Mouse (Mus musculus) limb, embryonic 13.5 days (tissue): ENCODE measurements around the gene Mymx. TPM values are rescaled to one million over a fixed set of nuclear protein-coding genes. Genes with fewer than 3 reads are reported as not detected.

Source experiments
- ATAC-seq: fragments of 200-750 bp; cut with Nextera tagmentation; 2 replicates; pipeline ENCODE4 v1.8.0; 2017; ENCODE audit warnings: low read depth, moderate number of reproducible peaks, moderate TSS enrichment; ENCODE audit not compliant: low FRiP score
- H3K27ac ChIP-seq: fragments of 300-500 bp; sonication (generic); 2 replicates; pipeline ENCODE4 v1.5.1; 2015; ENCODE audit warnings: inconsistent platforms, mild to moderate bottlenecking, moderate library complexity
- H3K27me3 ChIP-seq: fragments of 300-500 bp; sonication (generic); 2 replicates; pipeline ENCODE4 v1.6.1; 2015; ENCODE audit warnings: mild to moderate bottlenecking, inconsistent platforms
- H3K36me3 ChIP-seq: fragments of 300-500 bp; sonication (generic); 2 replicates; pipeline ENCODE4 v1.6.1; 2015; ENCODE audit warnings: inconsistent platforms, mild to moderate bottlenecking, moderate library complexity
- H3K4me1 ChIP-seq: fragments of 300-500 bp; sonication (generic); 2 replicates; pipeline ENCODE4 v1.6.1; 2015; ENCODE audit warnings: inconsistent platforms
- H3K4me2 ChIP-seq: fragments of 300-500 bp; sonication (generic); replicated peaks from 2 replicates; pipeline ENCODE4 v1.6.1; 2015; ENCODE audit warnings: inconsistent platforms, mild to moderate bottlenecking, moderate library complexity
- H3K4me3 ChIP-seq: fragments of 300-500 bp; sonication (generic); 2 replicates; pipeline ENCODE4 v1.5.1; 2015; ENCODE audit warnings: moderate library complexity, mild to moderate bottlenecking, inconsistent platforms
- H3K9ac ChIP-seq: fragments of 300-500 bp; sonication (generic); 2 replicates; pipeline ENCODE4 v1.6.1; 2015; ENCODE audit warnings: mild to moderate bottlenecking, inconsistent platforms
- H3K9me3 ChIP-seq: fragments of 300-500 bp; sonication (generic); 2 replicates; pipeline ENCODE4 v1.6.1; 2016; ENCODE audit warnings: inconsistent platforms
- WGBS: fragments of 180-500 bp; shearing (Covaris S2); methylation state at CpG from one replicate; pipeline ENCODE4 v1.1.7; 2015; 5-methylcytosine and 5-hydroxymethylcytosine counted together
- polyA plus RNA-seq: library from polyadenylated mRNA; unstranded; fragments of >200 nt; fragmentation: Nextera tagmentation; extraction: Ambion mirVana; gene quantifications from 2 replicates; pipeline ENCODE4 v1.2.1, GENCODE M21; 2015

Gene Mymx
- polyA plus RNA-seq, 1 experiment from 2014 or later, result 26.7 TPM

GRCm38 (mm10) chr17:45585725-45586448, 16.0 kb downstream of the Mymx start:
- WGBS, result 74% methylated on average over 23 of the region's 23 CpGs
- Histone ChIP-seq H3K27ac (peak overlapping the region; percentile 74; the same call in 1 of the 2 replicates), H3K4me3 (no peak overlapping the region), H3K9ac (0 out of 2 replicates have a peak overlapping the region, but pooled peaks have one; percentile 45), H3K9me3 (0 out of 2 replicates have a peak, but pooled peaks cover 3% of the 10 kb centered on the region), H3K36me3 (peaks cover 38% of the 10 kb centered on the region), H3K27me3 (no peaks in the 10 kb centered on the region), H3K4me2 (no peak overlapping the region), H3K4me1 (peaks cover 41% of the 10 kb centered on the region)
- ATAC-seq, result no peak

GRCm38 (mm10) chr17:45584939-45585678, 16.8 kb downstream of the Mymx start:
- Histone ChIP-seq H3K27me3 (no peaks in the 10 kb centered on the region), H3K27ac (peak overlapping the region; percentile 74), H3K4me3 (no peak overlapping the region), H3K9me3 (0 out of 2 replicates have a peak, but pooled peaks cover 3% of the 10 kb centered on the region), H3K9ac (0 out of 2 replicates have a peak overlapping the region, but pooled peaks have one; percentile 45), H3K4me1 (peaks cover 35% of the 10 kb centered on the region), H3K4me2 (peak overlapping the region; percentile 21), H3K36me3 (peaks cover 38% of the 10 kb centered on the region)
- WGBS, result 22% methylated on average over 14 of the region's 14 CpGs
- ATAC-seq, result peak; percentile 46

GRCm38 (mm10) chr17:45584096-45584896, 17.6 kb downstream of the Mymx start:
- ATAC-seq, result peak; percentile 62
- H3K9ac ChIP-seq, result no peak overlapping the region
- H3K9me3 ChIP-seq, result 0 out of 2 replicates have a peak, but pooled peaks cover 3% of the 10 kb centered on the region
- 36% methylated on average over 12 of the region's 12 CpGs for WGBS
- peaks cover 35% of the 10 kb centered on the region for H3K4me1 ChIP-seq
- no peak overlapping the region for H3K4me3 ChIP-seq
- H3K27me3 ChIP-seq, result no peaks in the 10 kb centered on the region
- peaks cover 32% of the 10 kb centered on the region for H3K36me3 ChIP-seq
- H3K4me2 ChIP-seq, result peak overlapping the region; percentile 21
- H3K27ac ChIP-seq, result peak overlapping the region; percentile 74

- Histone ChIP-seq H3K4me1 (peaks cover 35% of the 10 kb centered on the region), H3K27ac (no peak overlapping the region), H3K27me3 (no peaks in the 10 kb centered on the region), H3K4me2 (no peak overlapping the region), H3K4me3 (no peak overlapping the region), H3K9ac (no peak overlapping the region), H3K9me3 (0 out of 2 replicates have a peak, but pooled peaks cover 3% of the 10 kb centered on the region), H3K36me3 (peaks cover 18% of the 10 kb centered on the region)
- ATAC-seq, result no peak
- 70% methylated on average over 6 of the region's 6 CpGs for WGBS
Observed at GRCm38 (mm10) chr17:45582715-45583355, 19.1 kb downstream of the Mymx start.

- Histone ChIP-seq H3K36me3 (peaks cover 11% of the 10 kb centered on the region), H3K4me2 (no peak overlapping the region), H3K27me3 (no peaks in the 10 kb centered on the region), H3K9me3 (0 out of 2 replicates have a peak, but pooled peaks cover 3% of the 10 kb centered on the region), H3K4me1 (peaks cover 35% of the 10 kb centered on the region), H3K9ac (no peak overlapping the region), H3K4me3 (no peak overlapping the region), H3K27ac (no peak overlapping the region)
- ATAC-seq, result no peak
- 90% methylated on average over 6 of the region's 6 CpGs for WGBS
Observed at GRCm38 (mm10) chr17:45582188-45582587, 19.7 kb downstream of the Mymx start.

- peaks cover 5% of the 10 kb centered on the region for H3K36me3 ChIP-seq
- peaks cover 35% of the 10 kb centered on the region for H3K4me1 ChIP-seq
- H3K9ac ChIP-seq, result no peak overlapping the region
- peak; percentile 25; the same call in 1 of the 2 replicates for ATAC-seq
- H3K9me3 ChIP-seq, result 0 out of 2 replicates have a peak, but pooled peaks cover 3% of the 10 kb centered on the region
- H3K27me3 ChIP-seq, result no peaks in the 10 kb centered on the region
- WGBS, result 12% methylated on average over 2 of the region's 2 CpGs
- no peak overlapping the region for H3K4me3 ChIP-seq
- H3K4me2 ChIP-seq, result no peak overlapping the region
- H3K27ac ChIP-seq, result 0 out of 2 replicates have a peak overlapping the region, but pooled peaks have one; percentile 22
Observed at GRCm38 (mm10) chr17:45581567-45581983, 20.3 kb downstream of the Mymx start.

- Histone ChIP-seq H3K4me2 (no peak overlapping the region; the same call in 1 of the 2 replicates), H3K4me3 (no peak overlapping the region), H3K27ac (peak overlapping the region; percentile 22; the same call in 1 of the 2 replicates), H3K9ac (no peak overlapping the region), H3K4me1 (peaks cover 33% of the 10 kb centered on the region), H3K9me3 (no peaks in the 10 kb centered on the region), H3K27me3 (no peaks in the 10 kb centered on the region), H3K36me3 (no peaks in the 10 kb centered on the region)
- ATAC-seq, result 0 out of 2 replicates have a peak, but pooled peaks have one; percentile 6
- 39% methylated on average over 12 of the region's 12 CpGs for WGBS
Observed at GRCm38 (mm10) chr17:45580958-45581477, 20.9 kb downstream of the Mymx start.

- Histone ChIP-seq H3K27ac (no peak overlapping the region), H3K4me2 (no peak overlapping the region), H3K27me3 (no peaks in the 10 kb centered on the region), H3K9ac (no peak overlapping the region), H3K4me1 (peaks cover 25% of the 10 kb centered on the region), H3K9me3 (no peaks in the 10 kb centered on the region), H3K4me3 (no peak overlapping the region), H3K36me3 (no peaks in the 10 kb centered on the region)
- WGBS, result 78% methylated on average over 4 of the region's 4 CpGs
- ATAC-seq, result no peak
Observed at GRCm38 (mm10) chr17:45579554-45579953, 22.3 kb downstream of the Mymx start.

GRCm38 (mm10) chr17:45578843-45579242, 23.1 kb downstream of the Mymx start:
- 74% methylated on average over 7 of the region's 7 CpGs for WGBS
- Histone ChIP-seq H3K4me1 (peaks cover 22% of the 10 kb centered on the region), H3K9ac (no peak overlapping the region), H3K4me2 (no peak overlapping the region), H3K4me3 (no peak overlapping the region), H3K9me3 (no peaks in the 10 kb centered on the region), H3K27me3 (no peaks in the 10 kb centered on the region), H3K27ac (no peak overlapping the region), H3K36me3 (no peaks in the 10 kb centered on the region)
- ATAC-seq, result no peak

GRCm38 (mm10) chr17:45578242-45578641, 23.7 kb downstream of the Mymx start:
- ATAC-seq, result no peak
- H3K4me2 ChIP-seq, result no peak overlapping the region
- 56% methylated on average over 5 of the region's 5 CpGs for WGBS

More at GRCm38 (mm10) chr17:45578242-45578641, 23.7 kb downstream of the Mymx start:
- Histone ChIP-seq H3K4me3 (no peak overlapping the region), H3K9me3 (no peaks in the 10 kb centered on the region), H3K27ac (no peak overlapping the region), H3K9ac (no peak overlapping the region), H3K4me1 (peaks cover 20% of the 10 kb centered on the region), H3K27me3 (no peaks in the 10 kb centered on the region), H3K36me3 (no peaks in the 10 kb centered on the region)
